Mouse (Mus musculus): Measurements from ENCODE around the gene Nupr1. TPM values are rescaled to one million over a fixed set of nuclear protein-coding genes. Genes with fewer than 3 reads are reported as not detected.
A peak's percentile ranks its signal among the peaks of the same experiment; 100 is the strongest.

The Nupr1 gene
- polyA plus RNA-seq (2012; rRNA removed), result 23.9 and 31.7 TPM in 2 replicates

DNA sequence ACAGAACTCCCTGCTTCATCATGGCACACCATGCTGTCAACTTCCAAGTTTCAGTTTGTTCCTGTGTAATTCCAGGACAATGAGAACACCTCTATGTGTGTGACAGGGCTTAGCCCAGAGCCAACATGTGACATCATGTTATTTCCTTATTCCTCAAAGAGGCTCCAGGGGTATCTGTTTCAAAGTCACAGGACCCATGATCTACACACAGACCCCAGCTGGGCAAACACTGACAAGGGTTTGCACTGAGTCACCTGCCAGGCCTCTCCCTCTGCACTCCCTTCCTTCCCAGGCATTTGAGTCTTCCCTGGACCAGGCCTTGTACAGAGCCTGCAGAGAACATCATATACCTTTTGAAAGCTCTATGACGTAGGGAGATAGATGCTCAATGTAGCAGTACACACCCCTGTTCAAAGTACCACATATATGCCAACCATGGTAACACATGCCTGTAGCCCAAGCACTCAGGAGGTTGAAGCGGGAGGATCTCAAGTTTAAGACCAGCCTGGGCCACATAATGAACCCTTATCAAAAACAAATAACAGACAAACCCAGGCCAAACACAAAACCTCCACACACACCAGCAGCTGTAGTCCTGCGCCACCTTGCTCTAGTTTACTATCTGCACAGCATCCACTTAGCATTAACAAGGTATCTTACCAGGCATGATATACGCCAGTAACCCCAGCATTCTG is at the start of gene Nupr1:
Gene Nupr1 (minus strand): TSS at position 38 of the 695 bp plus-strand sequence.
- DNase-seq (ENCODE audit: extremely low spot score in 1 of 2, low spot score in 1 of 2), result no peak

DNA sequence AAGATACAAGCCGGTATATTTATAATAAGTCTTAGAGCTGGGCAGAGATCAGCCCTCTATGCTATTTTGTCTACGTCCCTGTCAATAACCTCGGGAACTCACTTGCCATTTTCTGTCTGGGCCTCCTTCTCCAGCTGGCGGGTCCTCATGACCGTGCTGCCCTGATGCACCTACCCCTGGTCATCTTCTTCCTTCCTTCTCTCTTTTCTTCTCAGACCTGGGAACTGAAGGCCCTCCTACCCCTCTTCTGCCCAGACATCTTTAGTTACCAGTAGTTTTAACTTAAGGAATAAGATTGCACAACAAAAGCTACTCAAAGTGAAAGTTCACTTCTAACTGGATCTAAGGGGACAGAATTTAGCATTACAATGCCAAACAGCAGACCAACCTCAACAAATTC is 49.0 kb upstream of the Nupr1 start:
- DNase-seq (ENCODE audit: extremely low spot score in 1 of 2, low spot score in 1 of 2), result no peak

DNA sequence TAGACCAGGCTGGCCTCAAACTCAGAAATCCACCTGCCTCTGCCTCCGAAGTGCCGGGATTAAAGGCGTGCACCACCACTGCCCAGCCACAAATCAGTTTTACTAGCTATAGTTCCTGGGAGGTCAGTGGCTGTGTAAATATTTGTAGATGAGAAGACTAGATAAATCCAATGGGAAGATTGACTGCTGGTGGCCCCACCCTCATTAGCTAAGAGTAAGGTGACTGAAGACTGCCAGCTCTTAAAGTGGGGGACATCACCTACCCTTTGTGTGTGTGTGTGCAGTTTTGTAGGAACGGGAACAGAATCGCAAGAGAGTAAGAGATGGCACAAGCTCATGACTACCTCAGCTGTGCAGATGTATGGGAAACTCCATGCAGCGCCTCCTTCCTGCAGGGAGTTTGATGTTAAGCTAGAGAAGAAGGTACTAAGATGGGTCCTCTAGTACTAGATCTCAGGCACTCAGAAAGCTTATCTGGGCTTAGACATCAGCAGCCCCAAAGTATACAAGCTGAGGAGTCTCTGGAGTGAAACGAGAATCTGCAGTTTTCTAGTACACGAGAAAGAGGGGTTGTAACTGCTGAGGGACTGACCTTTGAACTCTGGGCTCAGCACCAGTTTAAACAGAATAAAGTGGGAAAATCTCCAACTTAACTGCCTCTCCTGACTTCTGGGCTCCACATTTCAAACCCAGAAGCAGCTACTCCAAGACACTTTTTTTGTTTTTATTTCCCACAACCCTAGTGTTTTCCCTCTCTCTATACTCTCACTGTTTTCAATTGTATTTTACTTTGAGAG is 48.1 kb upstream of the Nupr1 start:
- no peak for DNase-seq (ENCODE audit: extremely low spot score in 1 of 2, low spot score in 1 of 2)

DNA sequence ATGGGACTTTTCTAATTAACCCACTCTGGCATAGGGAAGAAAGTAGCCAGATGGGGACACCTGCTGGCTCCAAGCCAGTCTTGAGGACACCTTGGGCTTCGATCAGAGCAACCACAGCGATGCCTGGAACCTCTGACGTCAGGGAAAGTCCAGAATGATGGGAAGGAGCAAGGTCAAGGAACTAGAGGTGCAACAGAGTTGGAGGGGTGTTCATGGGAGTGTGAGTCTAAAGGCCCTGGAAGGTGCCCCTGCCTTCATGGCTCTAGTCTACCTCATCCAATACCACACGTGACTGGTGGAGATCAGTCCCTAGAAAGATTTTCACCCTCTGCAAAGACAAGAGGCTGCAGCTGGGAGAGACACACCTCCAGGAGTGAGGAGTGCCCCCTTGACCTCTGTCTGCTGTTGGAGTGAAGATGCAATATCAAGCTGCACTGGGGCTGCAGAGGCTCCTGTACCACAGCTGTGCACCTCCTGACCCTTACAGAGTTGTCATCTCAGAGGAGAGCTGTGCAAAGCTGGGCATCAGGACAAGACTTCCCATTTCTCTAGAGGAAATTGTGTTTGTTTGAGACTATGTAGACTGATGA is 46.1 kb upstream of the Nupr1 start:
- no peak for DNase-seq (ENCODE audit: extremely low spot score in 1 of 2, low spot score in 1 of 2)

DNA sequence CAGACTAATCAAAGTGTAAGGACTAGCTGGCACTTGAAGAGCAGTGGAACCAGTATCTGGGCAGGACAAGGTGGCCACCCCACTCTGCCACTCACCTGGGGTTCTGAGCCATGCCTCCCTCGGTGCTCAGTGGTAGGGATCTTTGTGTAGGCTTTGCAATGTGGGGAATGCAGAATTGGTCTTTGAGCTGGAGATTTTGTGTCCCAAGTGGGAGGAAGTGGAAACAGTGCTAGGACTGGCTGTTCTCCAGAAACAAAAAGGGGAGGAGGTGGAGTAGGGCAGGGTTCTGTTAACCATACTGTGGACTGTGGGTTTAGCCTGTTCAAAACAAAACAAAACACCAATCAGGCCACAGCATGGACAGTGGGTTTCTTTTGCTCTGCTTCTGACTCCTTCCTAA is 45.5 kb upstream of the Nupr1 start, which contains the start of gene Sult1a1:
Gene Sult1a1 (minus strand): TSS at position 226 of the 400 bp plus-strand sequence.
- DNase-seq (ENCODE audit: extremely low spot score in 1 of 2, low spot score in 1 of 2), result no peak

DNA sequence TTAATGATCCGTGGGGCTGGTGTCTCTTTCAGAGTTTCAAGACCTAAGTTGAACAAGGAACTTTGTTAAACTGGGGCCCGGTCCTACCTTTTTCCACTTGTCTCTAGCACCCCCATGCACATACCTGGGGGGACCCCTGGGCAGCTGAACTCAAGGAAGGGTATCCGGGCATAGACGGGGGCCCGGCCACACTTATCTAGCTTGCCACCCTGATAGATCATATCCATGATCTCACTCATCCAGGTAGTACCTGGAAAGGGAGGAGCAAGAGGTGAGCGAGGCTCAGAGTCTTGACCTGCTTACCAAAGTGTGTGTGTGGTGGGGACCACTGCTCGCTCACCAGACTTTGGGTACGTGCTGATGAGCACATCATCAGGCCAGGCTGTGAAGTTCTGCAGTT is 44.4 kb upstream of the Nupr1 start:
- DNase-seq (ENCODE audit: extremely low spot score in 1 of 2, low spot score in 1 of 2), result no peak

DNA sequence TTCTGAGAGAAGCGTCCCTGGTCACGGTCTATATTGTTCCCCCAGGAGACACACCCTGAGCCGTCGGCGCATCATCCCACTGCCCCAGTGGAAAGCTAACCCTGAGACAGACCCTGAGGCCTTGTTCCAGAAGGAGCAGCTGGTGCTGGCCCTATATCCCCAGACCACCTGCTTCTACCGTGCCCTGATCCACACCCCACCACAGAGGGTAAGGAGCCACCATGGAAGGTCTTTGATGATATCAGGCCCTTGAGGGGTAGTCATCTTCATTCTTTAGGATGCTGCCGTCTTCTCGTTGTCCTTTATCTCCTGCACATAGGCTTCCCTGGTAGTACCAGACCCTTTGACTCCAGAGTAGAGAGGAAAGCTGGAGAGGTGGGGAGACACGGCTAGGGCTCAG is 41.5 kb upstream of the Nupr1 start:
- no peak for DNase-seq (ENCODE audit: extremely low spot score in 1 of 2, low spot score in 1 of 2)

DNA sequence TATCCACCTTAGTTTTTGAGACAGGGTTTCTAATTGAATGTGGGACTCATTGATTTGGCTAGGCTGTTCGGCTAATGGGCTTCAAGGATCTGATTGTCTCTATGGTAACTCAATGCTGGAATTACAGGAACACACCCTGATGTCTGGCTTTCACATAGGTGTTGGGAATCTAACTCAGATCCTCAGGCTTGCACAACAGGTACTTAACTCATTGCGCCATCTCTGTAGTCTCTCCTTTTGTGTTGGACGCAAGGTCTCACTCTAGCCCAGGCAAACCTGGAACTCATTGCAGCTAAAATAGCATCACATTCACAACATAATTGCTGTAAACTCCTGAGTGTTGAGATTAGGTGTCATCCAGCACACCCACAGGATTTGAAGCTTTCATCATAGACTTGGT is 39.5 kb upstream of the Nupr1 start:
- DNase-seq (ENCODE audit: extremely low spot score in 1 of 2, low spot score in 1 of 2), result no peak

DNA sequence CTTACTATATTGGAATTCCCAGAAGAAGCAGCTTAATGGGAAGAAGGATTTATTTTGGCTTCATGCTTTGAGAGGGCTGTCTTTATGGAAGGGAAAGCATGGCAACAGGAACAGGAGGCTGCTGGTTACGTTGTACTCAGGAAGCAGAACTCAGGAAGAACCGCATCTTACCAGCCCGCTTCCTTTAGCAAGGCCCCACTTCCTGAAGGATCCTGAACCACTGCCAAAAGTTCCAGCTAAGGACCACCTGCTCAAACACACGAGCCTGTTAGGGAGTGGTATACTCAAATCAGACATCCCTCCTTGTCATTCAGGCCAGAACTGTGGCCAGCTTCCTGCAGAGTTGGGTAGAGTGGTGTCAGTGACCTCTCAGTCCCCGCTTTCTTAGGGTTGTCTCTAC is 37.8 kb upstream of the Nupr1 start:
- DNase-seq (ENCODE audit: extremely low spot score in 1 of 2, low spot score in 1 of 2), result no peak

DNA sequence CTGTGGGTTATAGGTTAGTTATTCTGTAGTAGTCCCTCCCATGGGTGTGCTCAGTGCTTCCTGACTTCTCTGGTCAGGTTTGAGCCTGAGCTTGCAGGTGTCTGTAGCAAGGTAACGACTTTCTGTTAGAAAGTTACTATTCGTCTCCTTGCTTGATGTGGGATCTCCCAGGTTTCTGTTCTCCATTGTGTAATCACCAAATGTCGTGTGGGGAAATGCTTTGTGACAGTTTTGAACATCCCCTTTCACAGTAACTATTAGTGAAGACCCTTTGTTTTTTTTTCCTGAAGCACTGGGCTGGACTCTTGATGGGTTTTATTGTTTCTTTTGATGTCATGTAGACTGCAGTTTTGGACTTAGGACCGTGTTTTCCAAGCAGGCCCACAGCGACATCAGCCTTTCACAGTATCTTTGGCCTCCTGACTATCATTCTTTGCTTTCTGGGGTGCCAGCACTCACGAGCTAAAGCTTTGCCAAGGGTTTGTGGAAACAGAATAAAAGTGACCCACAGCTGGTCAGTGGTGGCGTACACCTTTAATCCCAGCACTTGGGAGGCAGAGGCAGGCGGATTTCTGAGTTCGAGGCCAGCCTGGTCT is 36.9 kb upstream of the Nupr1 start:
- no peak for DNase-seq (ENCODE audit: extremely low spot score in 1 of 2, low spot score in 1 of 2)

DNA sequence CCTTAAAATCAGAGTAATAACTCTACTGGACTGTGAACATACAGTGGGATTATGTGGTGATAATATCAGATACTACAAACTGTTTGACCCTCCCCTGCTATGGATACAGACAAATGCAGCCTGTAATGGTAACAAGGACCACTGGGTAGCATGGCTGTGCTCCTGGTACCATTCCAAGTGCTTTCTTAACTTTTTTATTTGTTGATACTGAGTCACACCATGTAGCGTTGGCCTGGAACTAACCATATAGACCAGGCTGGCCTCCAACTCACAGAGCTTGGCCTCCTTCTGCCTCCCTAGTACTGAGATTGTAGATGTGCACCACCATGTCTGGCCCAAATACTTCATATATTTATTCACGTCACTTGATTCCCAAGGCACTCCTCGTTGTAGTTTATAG is 34.6 kb upstream of the Nupr1 start:
- no peak for DNase-seq (ENCODE audit: extremely low spot score in 1 of 2, low spot score in 1 of 2)

DNA sequence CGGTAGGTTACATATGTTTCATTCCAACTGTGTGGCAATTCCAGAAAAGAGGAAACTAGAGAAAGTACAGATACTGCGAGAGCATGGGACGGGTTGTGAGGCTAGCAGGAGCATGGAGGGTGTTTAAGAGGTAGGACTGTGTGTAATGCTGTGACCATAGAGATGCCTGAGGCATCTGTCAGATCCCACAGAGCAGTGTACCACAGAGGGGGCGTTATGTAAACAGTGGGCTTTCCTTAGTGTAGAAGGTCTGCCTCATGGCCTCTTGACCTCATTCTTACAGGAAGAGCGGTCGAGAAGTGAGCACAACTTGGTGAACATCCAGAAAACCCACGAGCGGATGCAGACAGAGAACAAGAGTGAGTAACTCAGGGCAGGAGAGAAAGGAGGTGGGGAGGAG is 33.0 kb upstream of the Nupr1 start:
- no peak for DNase-seq (ENCODE audit: extremely low spot score in 1 of 2, low spot score in 1 of 2)

DNA sequence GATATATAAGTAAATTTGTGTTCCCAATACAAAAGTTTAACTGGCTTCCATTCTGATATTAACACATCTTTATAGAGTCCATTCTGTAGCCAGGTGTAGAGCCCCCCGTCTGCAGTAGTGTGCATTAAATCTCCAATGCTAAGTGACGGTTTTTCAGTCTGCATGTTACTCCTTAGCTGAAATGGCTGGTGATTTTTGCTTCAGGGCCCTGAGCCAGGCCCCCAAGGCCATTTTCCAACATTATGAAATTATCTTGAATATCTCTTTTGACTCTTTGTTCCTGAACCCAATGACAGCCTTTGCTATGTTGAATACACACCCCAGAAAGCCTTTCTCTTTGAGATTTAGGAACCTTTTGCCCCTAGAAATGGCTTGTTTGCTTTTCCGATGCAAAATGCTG is 29.1 kb upstream of the Nupr1 start:
- no peak for DNase-seq (ENCODE audit: extremely low spot score in 1 of 2, low spot score in 1 of 2)

DNA sequence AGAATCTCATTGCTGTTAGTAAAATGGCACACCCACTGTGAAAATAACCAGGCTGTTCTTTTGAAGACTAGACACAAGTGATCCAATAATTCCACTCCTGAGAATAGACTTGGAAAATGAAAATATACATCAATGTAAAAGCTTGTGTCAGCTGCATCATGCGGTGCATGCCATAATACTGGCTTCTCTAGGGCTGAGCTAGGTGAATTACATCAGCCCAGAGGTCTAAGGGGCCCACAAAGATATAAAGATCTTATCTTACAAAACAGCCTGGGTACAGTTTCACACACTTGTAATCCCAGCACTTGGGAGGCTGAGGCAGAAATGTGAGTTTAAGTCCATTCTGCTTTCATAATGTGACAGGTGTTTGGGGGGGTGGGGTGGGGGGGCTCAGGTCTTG is 26.9 kb upstream of the Nupr1 start:
- no peak for DNase-seq (ENCODE audit: extremely low spot score in 1 of 2, low spot score in 1 of 2)

DNA sequence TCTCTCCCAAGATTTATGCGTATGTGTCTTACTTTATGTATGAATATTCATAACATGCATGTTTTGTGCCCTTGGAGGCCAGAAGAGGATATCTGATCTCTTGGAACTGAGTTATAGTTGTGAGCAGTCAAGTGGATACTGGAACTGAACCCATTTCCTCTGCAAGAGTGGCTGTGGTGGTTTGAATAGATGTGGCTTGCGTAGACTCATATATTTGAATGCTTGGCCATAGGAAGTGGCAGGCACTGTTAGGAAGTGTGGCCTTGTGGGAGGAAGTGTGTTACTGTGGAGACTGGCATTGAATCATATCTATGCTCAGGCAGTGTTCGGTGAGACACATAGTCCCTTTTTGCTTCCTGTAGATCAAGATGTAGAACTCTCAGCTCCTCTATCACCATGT is 25.0 kb upstream of the Nupr1 start:
- DNase-seq (ENCODE audit: extremely low spot score in 1 of 2, low spot score in 1 of 2), result no peak

DNA sequence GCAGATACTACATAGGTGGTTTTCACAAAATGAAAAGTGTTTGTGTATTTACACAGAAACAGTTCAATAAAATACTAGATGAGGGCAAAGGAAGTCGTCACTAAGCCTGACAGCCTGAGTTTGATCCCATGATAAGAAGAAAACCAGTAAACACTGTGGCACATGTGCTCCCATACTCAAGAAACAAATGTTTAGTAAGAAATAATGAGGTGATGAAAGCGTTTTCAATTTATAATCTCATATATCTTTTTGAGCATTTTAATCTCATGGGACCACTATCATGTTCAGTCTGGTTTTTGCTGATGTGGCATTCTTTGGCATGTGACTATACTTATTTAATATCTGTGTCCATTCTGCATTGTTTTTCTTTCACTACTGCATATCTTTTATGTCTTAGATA is 23.3 kb upstream of the Nupr1 start:
- DNase-seq (ENCODE audit: extremely low spot score in 1 of 2, low spot score in 1 of 2), result no peak

DNA sequence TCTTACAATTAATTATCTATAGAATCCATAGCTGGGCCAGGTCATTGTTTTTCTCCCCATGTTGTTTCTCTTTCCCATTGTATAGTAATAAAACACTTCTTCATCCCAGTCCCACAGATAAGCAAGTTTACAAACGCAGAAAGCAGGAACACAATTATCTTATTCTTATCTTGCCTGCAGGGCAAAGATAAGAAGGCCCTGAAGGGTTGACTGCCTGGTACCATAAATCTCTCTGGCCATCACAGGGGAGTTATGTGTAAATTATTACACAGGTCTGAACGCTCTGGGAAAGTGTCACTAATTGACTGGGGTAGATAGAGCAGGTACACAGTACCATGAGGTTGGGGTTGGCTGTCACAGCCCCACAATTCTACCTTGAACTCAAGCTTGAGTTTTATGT is 20.2 kb upstream of the Nupr1 start:
- no peak for DNase-seq (ENCODE audit: extremely low spot score in 1 of 2, low spot score in 1 of 2)

DNA sequence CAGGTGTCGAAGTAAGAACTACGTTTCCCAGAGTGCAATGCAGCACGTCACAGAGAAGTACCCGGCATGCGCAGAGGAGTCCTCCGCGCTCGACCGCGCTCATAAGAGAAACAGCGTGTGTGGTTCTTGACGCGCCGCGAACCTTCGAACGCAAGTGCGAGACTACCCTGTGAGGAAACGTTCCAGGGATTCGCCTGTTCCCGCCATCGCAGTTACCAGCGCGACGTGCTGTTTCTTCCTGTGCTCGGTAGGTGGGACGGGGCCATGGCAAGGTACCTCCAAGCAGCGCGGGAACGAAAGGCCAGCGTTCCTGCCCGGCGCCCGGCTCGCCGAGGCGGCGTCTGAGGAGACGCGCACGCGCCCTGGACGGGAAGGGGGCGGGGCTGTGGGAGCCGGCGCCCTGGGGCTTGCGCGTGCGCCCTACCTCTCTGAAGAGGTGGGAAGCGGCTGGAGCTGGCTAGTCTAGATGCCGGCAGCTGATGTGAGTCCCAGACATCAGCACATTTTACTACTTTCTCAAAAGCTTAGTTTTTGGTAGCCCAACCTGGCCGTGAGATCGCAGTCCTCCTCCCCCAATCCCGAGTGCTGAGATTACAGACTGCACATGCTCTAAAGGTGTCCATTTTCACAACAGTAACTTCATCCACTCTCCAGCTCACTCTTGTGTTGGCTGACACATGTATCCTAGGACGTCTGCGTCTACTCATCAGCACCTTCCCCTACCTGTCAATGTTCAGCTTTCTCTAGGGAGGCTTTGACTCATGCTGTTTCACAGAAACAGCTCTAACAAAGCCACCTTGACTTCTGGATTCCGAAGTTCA is 18.8 kb upstream of the Nupr1 start, which contains the start of gene Sgf29:
Gene Sgf29 (plus strand): TSS at position 79 of the 821 bp plus-strand sequence.
- DNase-seq (ENCODE audit: extremely low spot score in 1 of 2, low spot score in 1 of 2), result peak; percentile 82 to 93

DNA sequence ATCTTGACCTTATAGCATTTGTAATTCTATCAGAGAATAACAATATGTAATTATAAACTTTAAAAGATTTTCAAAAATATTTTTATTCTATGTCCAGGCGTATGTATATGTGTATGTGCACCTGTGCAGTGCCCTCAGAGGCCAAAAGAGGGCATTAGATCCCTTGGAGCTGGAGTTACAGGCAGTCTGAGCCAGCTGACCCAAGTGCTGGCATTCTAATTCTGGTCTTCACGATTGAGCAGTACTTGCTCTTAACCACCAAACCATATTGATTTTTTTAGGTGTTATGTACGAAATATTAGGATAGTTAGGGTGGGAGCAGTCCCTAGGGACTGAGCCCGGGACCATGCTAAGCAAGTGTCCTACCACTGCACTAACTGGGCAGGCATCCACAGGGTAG is 17.8 kb upstream of the Nupr1 start:
- DNase-seq (ENCODE audit: extremely low spot score in 1 of 2, low spot score in 1 of 2), result peak in 1 of 2 experiments; percentile 10

DNA sequence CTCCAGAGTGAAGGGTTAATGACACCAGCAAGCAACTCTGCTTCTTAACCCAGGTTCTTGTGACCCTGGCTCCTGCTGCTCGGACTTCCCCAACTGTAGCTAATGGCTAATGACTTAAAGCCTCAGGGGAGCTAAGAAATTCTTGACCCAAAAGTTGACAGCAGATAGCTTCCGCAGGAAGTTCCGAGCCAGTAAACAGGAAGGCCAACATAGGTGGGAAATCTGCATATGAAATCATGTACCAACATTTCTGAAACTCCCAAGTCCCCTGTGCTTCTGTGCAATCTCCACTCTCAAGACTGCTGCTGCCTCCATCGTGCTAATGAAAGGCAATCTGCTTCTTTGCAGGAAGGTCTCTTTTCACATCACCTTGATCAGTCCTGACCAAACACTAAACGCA is 15.0 kb upstream of the Nupr1 start:
- no peak for DNase-seq (ENCODE audit: extremely low spot score in 1 of 2, low spot score in 1 of 2)

All from frontal cortex, adult 2 months (tissue).